Comparison of ENCODE assay signal across 9 mouse cellular contexts in genomic region chr3:84732516-84732915, GRCm38 (mm10).
DNase-seq lines count a peak whose midpoint lies in the region; ATAC-seq and TF ChIP-seq lines count a peak whose summit lies in the region.
"Had no signal": no experiment of that assay in that cellular context is flagged by ENCODE, and none has a peak within 500 bp of the region (broad histone marks: within the 10 kb centered on the region; RNA-seq: fewer than 3 reads in every experiment).

No protein-coding gene starts in this region.

- peak overlapping the region; percentile 27 for H3K4me2 ChIP-seq in lung, postnatal 0 days (replicated peaks; ENCODE audit: low read depth, low read length)
- H3K4me2 ChIP-seq in limb, embryonic 14.5 days (replicated peaks; ENCODE audit: low read depth, low read length, severe bottlenecking): peak overlapping the region; percentile 43
- H3K4me2 ChIP-seq in stomach, embryonic 14.5 days (replicated peaks; ENCODE audit: low read depth, low read length): peak overlapping the region; percentile 47

- no peak overlapping the region for H3K4me3 ChIP-seq in lung, postnatal 0 days (ENCODE audit: low read depth, low read length)
- H3K4me3 ChIP-seq in limb, embryonic 14.5 days (replicated peaks; ENCODE audit: low read length): peak overlapping the region; percentile 20; the same call in 1 of the 2 replicates
- peak overlapping the region; percentile 7; the same call in 1 of the 2 replicates for H3K4me3 ChIP-seq in stomach, embryonic 14.5 days (ENCODE audit: low read depth, low read length)

- no peak overlapping the region for H3K9ac ChIP-seq in lung, postnatal 0 days (replicated peaks; ENCODE audit: low read depth)
- H3K9ac ChIP-seq in limb, embryonic 14.5 days (ENCODE audit: low read depth, low read length, severe bottlenecking): 0 out of 2 replicates have a peak overlapping the region, but pooled peaks have one; percentile 21
- no peak overlapping the region for H3K9ac ChIP-seq in stomach, embryonic 14.5 days (replicated peaks; ENCODE audit: low read depth, low read length)

- no peaks in the 10 kb centered on the region for H3K9me3 ChIP-seq in lung, postnatal 0 days (ENCODE audit: low read length)
- H3K9me3 ChIP-seq in limb, embryonic 14.5 days (ENCODE audit: control insufficient read depth, low read length): no peaks in the 10 kb centered on the region
- H3K9me3 ChIP-seq in stomach, embryonic 14.5 days (ENCODE audit: control insufficient read depth, low read depth, low read length): no peaks in the 10 kb centered on the region

- no peak overlapping the region for H3K27ac ChIP-seq in lung, postnatal 0 days (ENCODE audit: low read length)
- no peak overlapping the region for H3K27ac ChIP-seq in limb, embryonic 14.5 days (replicated peaks; ENCODE audit: low read depth, low read length)
- no peak overlapping the region for H3K27ac ChIP-seq in stomach, embryonic 14.5 days (ENCODE audit: low read length)
- H3K27ac ChIP-seq: left cerebral cortex, adult 2 months had no signal

- DNase-seq in cerebellum, postnatal 25 days: peak; percentile 15 to 16
- no peak for DNase-seq in lung, postnatal 0 days (ENCODE audit: low spot score)
- no peak for DNase-seq in lung, postnatal 36 days
- DNase-seq in limb, embryonic 14.5 days (ENCODE audit: low spot score): no peak
- no peak for DNase-seq in kidney, postnatal 4 days

- TF ChIP-seq CTCF in lung, postnatal 0 days (IDR thresholded peaks at IDR 0.05): no peak

- no peaks in the 10 kb centered on the region for H3K36me3 ChIP-seq in lung, postnatal 0 days (ENCODE audit: insufficient read depth, low read length)
- no peaks in the 10 kb centered on the region for H3K36me3 ChIP-seq in limb, embryonic 14.5 days (ENCODE audit: control insufficient read depth, insufficient read depth, low read length)
- H3K36me3 ChIP-seq in stomach, embryonic 14.5 days (ENCODE audit: control insufficient read depth, insufficient read depth, low read length): no peaks in the 10 kb centered on the region

- no peak for TF ChIP-seq EP300 in lung, postnatal 0 days (IDR thresholded peaks at IDR 0.05)

- no peaks in the 10 kb centered on the region for H3K27me3 ChIP-seq in lung, postnatal 0 days (replicated peaks; ENCODE audit: insufficient read depth, low read length)
- H3K27me3 ChIP-seq in limb, embryonic 14.5 days (ENCODE audit: control insufficient read depth, insufficient read depth, low read length): 0 out of 2 replicates have a peak, but pooled peaks cover 3% of the 10 kb centered on the region
- no peaks in the 10 kb centered on the region for H3K27me3 ChIP-seq in stomach, embryonic 14.5 days (ENCODE audit: control insufficient read depth, insufficient read depth, low read length)

- no peak for ATAC-seq in cerebellum, adult (ENCODE audit: insufficient number of reproducible peaks, low FRiP score, low TSS enrichment)
- ATAC-seq in lung, postnatal 0 days: no peak
- no peak for ATAC-seq in limb, embryonic 14.5 days (ENCODE audit: low FRiP score, low read depth)
- ATAC-seq in stomach, embryonic 14.5 days (ENCODE audit: insufficient number of reproducible peaks, insufficient read depth, low FRiP score, low read depth): no peak
- ATAC-seq in activated CD4-positive, CD25-positive, alpha-beta regulatory T cell, adult 4 months: no peak

- H3K4me1 ChIP-seq in lung, postnatal 0 days (ENCODE audit: insufficient read depth, low read depth, low read length): no peaks in the 10 kb centered on the region; the same call in 1 of the 2 replicates
- peaks cover 26% of the 10 kb centered on the region for H3K4me1 ChIP-seq in limb, embryonic 14.5 days (ENCODE audit: control insufficient read depth, insufficient read depth, low read length)
- H3K4me1 ChIP-seq in stomach, embryonic 14.5 days (ENCODE audit: control insufficient read depth, insufficient read depth, low read length): 0 out of 2 replicates have a peak, but pooled peaks cover 3% of the 10 kb centered on the region

- 23% methylated on average over 6 of the region's 6 CpGs for WGBS in lung, postnatal 0 days
- 9% methylated on average over 6 of the region's 6 CpGs for WGBS in limb, embryonic 14.5 days
- WGBS in stomach, embryonic 14.5 days: 22% methylated on average over 6 of the region's 6 CpGs

- no peak for TF ChIP-seq POLR2A in limb, embryonic 14.5 days (IDR thresholded peaks at IDR 0.05; ENCODE audit: borderline replicate concordance, extremely low read depth, insufficient read depth, insufficient read length)

Comparison
In these comparisons a context has a peak if more than half of its experiments do, and no peak if none do; other contexts are left out.
1. DNase-seq: peak in cerebellum, postnatal 25 days (2 of 2); none in lung, postnatal 0 days (single experiment), lung, postnatal 36 days (single experiment), limb, embryonic 14.5 days (single experiment) and kidney, postnatal 4 days (0 of 2).
2. Peak in every context shown above with its lines, with median percentiles within 50 percentile points of each other: H3K4me2 ChIP-seq.